Mouse (Mus musculus) liver, adult 2 months (tissue): ENCODE data around the gene Camk2b. TPM values are rescaled to one million over a fixed set of nuclear protein-coding genes. Genes with fewer than 3 reads are reported as not detected.
"Not testable (repeated sequence)": the region's sequence is repeated elsewhere in the genome, so short reads cannot be mapped to it uniquely, and the experiment has no call there.

ENCODE experiments used
- DNase-seq: peaks from one replicate; pipeline ENCODE4 v3.0.0-alpha.2; 2011; ENCODE audit warnings: low read depth, low spot score; ENCODE audit errors: extremely low read depth
- H3K27ac ChIP-seq: fragments of 200-500 bp; replicated peaks from 2 replicates; pipeline ENCODE4 v1.5.1; 2012; ENCODE audit warnings: low read depth, mild to moderate bottlenecking, control low read depth, inconsistent platforms, low read length; ENCODE audit not compliant: insufficient read depth
- H3K27me3 ChIP-seq: fragments of 200-500 bp; 2 replicates; pipeline ENCODE4 v1.6.1; 2012; ENCODE audit warnings: mild to moderate bottlenecking, moderate library complexity, low read length, inconsistent platforms; ENCODE audit not compliant: control insufficient read depth, insufficient read depth
- H3K36me3 ChIP-seq: fragments of 200-500 bp; 2 replicates; pipeline ENCODE4 v1.6.1; 2012; ENCODE audit warnings: low read length, inconsistent platforms; ENCODE audit not compliant: control insufficient read depth, insufficient read depth
- H3K4me1 ChIP-seq: fragments of 200-500 bp; 2 replicates; pipeline ENCODE4 v1.6.1; 2011; ENCODE audit warnings: low read length; ENCODE audit not compliant: control insufficient read depth, insufficient read depth
- H3K4me3 ChIP-seq: fragments of 200-500 bp; 2 replicates; pipeline ENCODE4 v1.5.1; 2011; ENCODE audit warnings: low read depth, mild to moderate bottlenecking, control low read depth, low read length, moderate library complexity; ENCODE audit not compliant: insufficient read depth
- H3K79me2 ChIP-seq: fragments of 200-500 bp; 2 replicates; pipeline ENCODE4 v1.6.1; 2012; ENCODE audit warnings: inconsistent platforms, mild to moderate bottlenecking, low read length, moderate library complexity; ENCODE audit not compliant: control insufficient read depth, insufficient read depth
- H3K9ac ChIP-seq: fragments of 200-500 bp; 2 replicates; pipeline ENCODE4 v1.6.1; 2012; ENCODE audit warnings: low read depth, mild to moderate bottlenecking, control low read depth, inconsistent platforms, low read length
- CTCF ChIP-seq: fragments of 200-500 bp; IDR thresholded peaks from 2 replicates; pipeline ENCODE4 v1.5.1; 2011; ENCODE audit warnings: low read depth, low read length, control low read depth
- POLR2A ChIP-seq: fragments of 200-500 bp; IDR thresholded peaks from 2 replicates; pipeline ENCODE4 v1.6.1; 2011; ENCODE audit warnings: low read length, control low read depth; ENCODE audit not compliant: insufficient read depth; ENCODE audit errors: extremely low read depth
- WGBS: fragments of 180-500 bp; shearing (Covaris S2); methylation state at CpG from one replicate; pipeline ENCODE4 v1.1.7; 2018; 5-methylcytosine and 5-hydroxymethylcytosine counted together
- polyA plus RNA-seq: library from polyadenylated mRNA; depleted of rRNA; stranded (reverse); fragments of >200 nt; gene quantifications from 2 replicates; pipeline ENCODE4 v1.2.3, GENCODE M21; 2012
- total RNA-seq: library from RNA; depleted of rRNA; stranded (reverse); fragments of >200 nt; gene quantifications from 2 replicates; pipeline ENCODE4 v1.2.3, GENCODE M21; 2014

Gene Camk2b
- total and polyA plus RNA-seq, 2 experiments: 8.1 to 8.5 TPM

DNA sequence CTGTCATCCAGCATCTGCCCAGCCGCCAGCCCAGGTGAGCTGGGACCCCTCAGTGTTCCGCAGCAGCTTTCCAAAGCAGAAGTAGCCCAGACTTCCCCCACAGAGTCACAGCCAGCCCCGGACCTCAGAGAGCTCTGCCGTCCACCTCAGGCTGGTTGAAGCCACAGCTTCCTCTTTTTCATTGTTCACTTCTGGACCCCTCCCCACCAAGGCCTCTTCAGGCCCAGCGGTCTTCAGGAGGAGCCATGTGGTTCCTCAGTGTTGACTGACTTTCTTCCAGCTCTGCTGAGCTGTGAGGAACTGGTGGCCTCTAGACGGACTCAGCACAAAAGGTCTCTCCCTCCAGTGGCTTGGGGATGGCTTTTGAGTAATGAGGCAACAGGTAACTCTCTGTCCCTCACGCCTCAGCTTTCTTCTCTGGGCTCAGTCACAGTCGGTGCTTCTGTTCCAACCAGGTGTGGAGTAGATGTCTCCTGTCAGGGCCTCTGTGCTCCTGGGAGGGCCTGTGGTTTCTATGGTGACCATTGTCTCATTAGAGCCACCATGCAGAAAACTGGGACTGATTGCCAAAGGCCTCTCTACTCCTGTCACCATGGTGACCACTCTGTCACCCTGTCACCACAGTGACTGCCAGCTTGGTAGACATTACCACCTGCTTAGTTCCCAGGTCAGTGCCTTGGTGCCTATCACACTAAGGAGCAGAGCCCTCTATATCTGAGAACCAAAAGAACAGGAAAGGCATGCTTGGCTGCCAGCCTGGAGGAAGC is 116.4 kb downstream of the Camk2b start, which contains the start of gene Gck:
Gck (minus strand) TSS at position 496 of the 767 bp plus-strand sequence.
- 89% methylated on average over 8 of the region's 8 CpGs for WGBS
- Histone ChIP-seq H3K4me3 (no peak within 1 kb of the TSS), H3K36me3 (no peaks in the 10 kb centered on the region), H3K79me2 (no peaks in the 10 kb centered on the region), H3K4me1 (0 out of 2 replicates have a peak, but pooled peaks cover under 1% of the 10 kb centered on the region), H3K27me3 (no peaks in the 10 kb centered on the region), H3K9ac (no peak within 1 kb of the TSS), H3K27ac (no peak within 1 kb of the TSS)
- no peak for DNase-seq
- TF ChIP-seq CTCF: no peak
- no peak for TF ChIP-seq POLR2A

DNA sequence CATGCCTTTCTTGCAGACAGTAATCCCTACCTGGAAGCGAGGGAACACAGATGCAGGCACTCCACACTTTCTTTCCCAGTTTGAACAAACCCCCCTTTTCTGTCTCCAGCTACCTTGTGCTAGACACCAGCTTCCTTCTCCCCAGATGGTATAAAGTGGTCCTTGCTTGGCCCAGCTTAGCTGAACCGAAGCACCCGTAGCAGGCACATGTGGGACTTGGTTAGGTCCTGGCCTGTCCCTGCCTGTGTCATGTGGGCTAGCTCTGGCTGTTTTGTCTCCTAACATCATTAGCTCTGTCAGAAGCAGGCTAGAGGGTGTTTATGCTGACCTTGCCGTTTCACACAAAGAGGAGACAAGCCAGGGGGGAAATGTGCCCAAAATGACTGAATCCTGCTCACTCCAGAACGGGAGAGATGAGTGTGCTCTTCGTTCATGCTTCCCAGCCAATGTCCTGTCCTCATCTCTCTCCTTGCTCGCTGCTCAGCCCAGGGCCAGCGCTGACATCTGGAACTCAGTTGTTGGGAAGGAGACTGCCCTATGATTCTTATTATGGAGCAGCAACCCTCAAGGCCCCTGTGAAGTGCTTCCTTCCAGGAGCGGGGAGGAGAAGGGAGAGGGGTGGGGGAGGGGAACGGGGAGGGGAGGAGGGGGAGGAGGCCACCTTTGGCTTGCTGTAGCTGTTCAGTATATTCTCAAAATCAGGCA is 117.5 kb downstream of the Camk2b start:
- DNase-seq: no peak
- H3K36me3 ChIP-seq: no peaks in the 10 kb centered on the region
- H3K4me1 ChIP-seq: no peaks in the 10 kb centered on the region
- WGBS: 70% methylated on average over 10 of the region's 10 CpGs
- no peak overlapping the region for H3K27ac ChIP-seq
- no peaks in the 10 kb centered on the region for H3K27me3 ChIP-seq
- H3K79me2 ChIP-seq: no peaks in the 10 kb centered on the region
- no peak overlapping the region for H3K9ac ChIP-seq
- no peak for TF ChIP-seq POLR2A
- no peak for TF ChIP-seq CTCF
- H3K4me3 ChIP-seq: no peak overlapping the region

- H3K36me3 ChIP-seq: no peaks in the 10 kb centered on the region
- TF ChIP-seq POLR2A (no peak), CTCF (no peak)
Observed at GRCm38 (mm10) chr11:5947796-5948195, 118.4 kb downstream of the Camk2b start.

GRCm38 (mm10) chr11:5945096-5945495 is 121.1 kb downstream of the Camk2b start:
- 63% methylated on average over 2 of the region's 2 CpGs for WGBS
- Histone ChIP-seq H3K4me3 (no peak overlapping the region), H3K27me3 (no peaks in the 10 kb centered on the region), H3K79me2 (no peaks in the 10 kb centered on the region), H3K27ac (no peak overlapping the region), H3K9ac (no peak overlapping the region), H3K36me3 (no peaks in the 10 kb centered on the region), H3K4me1 (no peaks in the 10 kb centered on the region)
- no peak for TF ChIP-seq POLR2A
- TF ChIP-seq CTCF: no peak
- no peak for DNase-seq

More at GRCm38 (mm10) chr11:5947796-5948195, 118.4 kb downstream of the Camk2b start:
- WGBS: 66% methylated on average over 4 of the region's 4 CpGs
- Histone ChIP-seq H3K9ac (no peak overlapping the region), H3K27ac (no peak overlapping the region), H3K79me2 (no peaks in the 10 kb centered on the region), H3K4me1 (no peaks in the 10 kb centered on the region), H3K27me3 (no peaks in the 10 kb centered on the region), H3K4me3 (no peak overlapping the region)
- DNase-seq: no peak

GRCm38 (mm10) chr11:5942966-5943365 is 123.2 kb downstream of the Camk2b start:
- no peaks in the 10 kb centered on the region for H3K79me2 ChIP-seq
- H3K36me3 ChIP-seq: no peaks in the 10 kb centered on the region
- DNase-seq: no peak
- no peak overlapping the region for H3K9ac ChIP-seq
- no peaks in the 10 kb centered on the region for H3K4me1 ChIP-seq
- H3K27me3 ChIP-seq: no peaks in the 10 kb centered on the region
- TF ChIP-seq CTCF (no peak), POLR2A (no peak)
- no peak overlapping the region for H3K27ac ChIP-seq
- 83% methylated on average over 6 of the region's 6 CpGs for WGBS
- no peak overlapping the region for H3K4me3 ChIP-seq

DNA sequence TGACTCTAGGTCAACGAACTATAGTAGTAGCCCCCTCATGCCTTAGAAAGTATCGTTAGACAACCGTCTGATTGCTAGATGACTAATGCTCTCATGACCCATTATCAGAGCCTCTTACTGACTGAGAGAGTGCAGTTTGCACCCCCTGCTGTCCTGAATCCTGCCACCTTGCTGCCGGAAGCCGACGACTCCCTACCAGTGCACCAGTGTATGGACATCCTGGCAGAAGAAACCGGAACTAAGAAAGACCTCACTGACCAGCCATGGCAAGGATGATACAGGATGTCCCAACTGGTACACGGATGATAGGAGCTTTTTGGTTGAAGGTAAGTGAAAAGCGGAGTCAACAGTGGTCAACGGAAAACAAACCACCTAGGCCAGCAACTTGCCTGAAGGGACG is 131.6 kb downstream of the Camk2b start:
- 96% methylated on average over 11 of the region's 11 CpGs for WGBS
- H3K4me1 ChIP-seq, H3K79me2 ChIP-seq, H3K27me3 ChIP-seq, H3K9ac ChIP-seq, DNase-seq, H3K36me3 ChIP-seq, H3K4me3 ChIP-seq, H3K27ac ChIP-seq: not testable (repeated sequence)

GRCm38 (mm10) chr11:5931947-5932346 is 134.2 kb downstream of the Camk2b start:
- H3K27me3 ChIP-seq, H3K27ac ChIP-seq, H3K4me3 ChIP-seq, DNase-seq, H3K4me1 ChIP-seq, H3K9ac ChIP-seq, H3K79me2 ChIP-seq, H3K36me3 ChIP-seq: not testable (repeated sequence)
- 84% methylated on average over 6 of the region's 6 CpGs for WGBS
